ENCODE assay signal across 15 mouse cellular contexts in the genomic region with DNA sequence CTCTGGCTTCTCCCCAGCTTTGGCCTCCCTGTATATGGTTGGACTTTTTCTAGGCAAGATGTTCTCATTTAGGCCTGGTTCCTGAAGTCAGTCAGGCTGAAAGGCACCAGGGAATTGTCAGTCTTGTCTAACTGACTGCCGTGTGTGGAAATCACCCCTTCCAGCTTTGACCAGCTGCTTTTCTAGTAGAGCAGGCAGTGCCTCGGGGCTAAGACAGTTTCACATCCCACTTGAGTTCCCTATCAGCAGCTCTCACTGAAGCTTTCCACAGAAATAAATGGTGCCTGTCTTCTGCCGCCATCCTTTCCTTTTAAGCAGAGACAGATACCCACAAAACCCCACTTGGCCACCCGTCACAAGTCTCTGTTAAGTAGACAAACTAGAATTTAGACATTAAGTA.
DNase-seq lines count a peak whose midpoint lies in the region; ATAC-seq lines count a peak whose summit lies in the region.
"Had no signal": no experiment of that assay in that cellular context is flagged by ENCODE, and none has a peak within 500 bp of the region (broad histone marks: within the 10 kb centered on the region; RNA-seq: fewer than 3 reads in every experiment).

No protein-coding gene starts in this region.

- no peak overlapping the region for H3K4me2 ChIP-seq in hindbrain, embryonic 12.5 days (replicated peaks)
- H3K4me2 ChIP-seq in hindbrain, embryonic 11.5 days (replicated peaks; ENCODE audit: low read depth, low read length) = no peak overlapping the region
- H3K4me2 ChIP-seq in midbrain, embryonic 14.5 days (ENCODE audit: low read length) = no peak overlapping the region
- no peak overlapping the region for H3K4me2 ChIP-seq in midbrain, embryonic 11.5 days
- H3K4me2 ChIP-seq: forebrain, embryonic 15.5 days had no signal

- no peaks in the 10 kb centered on the region for H3K27me3 ChIP-seq in hindbrain, embryonic 12.5 days
- no peaks in the 10 kb centered on the region for H3K27me3 ChIP-seq in hindbrain, embryonic 11.5 days (ENCODE audit: control insufficient read depth, insufficient read depth, low read length)
- no peaks in the 10 kb centered on the region for H3K27me3 ChIP-seq in midbrain, embryonic 14.5 days (ENCODE audit: control insufficient read depth, insufficient read depth, low read length)
- no peaks in the 10 kb centered on the region for H3K27me3 ChIP-seq in midbrain, embryonic 11.5 days (ENCODE audit: control insufficient read depth, insufficient read depth, low read length)
- H3K27me3 ChIP-seq: forebrain, embryonic 15.5 days had no signal

- H3K36me3 ChIP-seq in hindbrain, embryonic 12.5 days = peaks cover 27% of the 10 kb centered on the region
- H3K36me3 ChIP-seq in hindbrain, embryonic 11.5 days (ENCODE audit: control insufficient read depth, insufficient read depth, low read length) = 0 out of 2 replicates have a peak, but pooled peaks cover 6% of the 10 kb centered on the region
- H3K36me3 ChIP-seq in midbrain, embryonic 14.5 days (ENCODE audit: control insufficient read depth, insufficient read depth, low read length) = peaks cover 29% of the 10 kb centered on the region
- peaks cover 6% of the 10 kb centered on the region; the same call in 1 of the 2 replicates for H3K36me3 ChIP-seq in midbrain, embryonic 11.5 days (ENCODE audit: control insufficient read depth, insufficient read depth, low read length)

- H3K27ac ChIP-seq in hindbrain, embryonic 12.5 days = peak overlapping the region; percentile 46; the same call in 1 of the 2 replicates
- no peak overlapping the region for H3K27ac ChIP-seq in hindbrain, embryonic 11.5 days (ENCODE audit: low read depth, low read length)
- H3K27ac ChIP-seq in midbrain, embryonic 14.5 days (replicated peaks; ENCODE audit: low read depth, low read length) = 0 out of 2 replicates have a peak overlapping the region, but pooled peaks have one; percentile 49
- H3K27ac ChIP-seq in midbrain, embryonic 11.5 days (ENCODE audit: low read depth, low read length) = no peak overlapping the region; the same call in 1 of the 2 replicates
- H3K27ac ChIP-seq: forebrain, embryonic 15.5 days; stomach, postnatal 0 days had no signal

- H3K4me1 ChIP-seq in hindbrain, embryonic 12.5 days = peaks cover 17% of the 10 kb centered on the region; the same call in 1 of the 2 replicates
- no peaks in the 10 kb centered on the region for H3K4me1 ChIP-seq in hindbrain, embryonic 11.5 days (replicated peaks; ENCODE audit: control insufficient read depth, insufficient read depth, low read length)
- 0 out of 2 replicates have a peak, but pooled peaks cover under 1% of the 10 kb centered on the region for H3K4me1 ChIP-seq in midbrain, embryonic 14.5 days (ENCODE audit: control insufficient read depth, insufficient read depth, low read length)
- no peaks in the 10 kb centered on the region for H3K4me1 ChIP-seq in midbrain, embryonic 11.5 days (ENCODE audit: control insufficient read depth, insufficient read depth, low read length)

- no peak overlapping the region for H3K4me3 ChIP-seq in hindbrain, embryonic 12.5 days
- no peak overlapping the region for H3K4me3 ChIP-seq in hindbrain, embryonic 11.5 days (ENCODE audit: low read depth, low read length)
- no peak overlapping the region for H3K4me3 ChIP-seq in midbrain, embryonic 14.5 days (replicated peaks; ENCODE audit: low read depth, low read length)
- H3K4me3 ChIP-seq in midbrain, embryonic 11.5 days (ENCODE audit: low read depth, low read length) = no peak overlapping the region
- H3K4me3 ChIP-seq: forebrain, embryonic 15.5 days had no signal

- H3K9ac ChIP-seq in hindbrain, embryonic 12.5 days = no peak overlapping the region
- no peak overlapping the region for H3K9ac ChIP-seq in hindbrain, embryonic 11.5 days (ENCODE audit: low read depth, low read length)
- no peak overlapping the region for H3K9ac ChIP-seq in midbrain, embryonic 14.5 days (replicated peaks; ENCODE audit: low read length)
- H3K9ac ChIP-seq in midbrain, embryonic 11.5 days (ENCODE audit: low read length) = no peak overlapping the region
- H3K9ac ChIP-seq: forebrain, embryonic 15.5 days had no signal

- H3K9me3 ChIP-seq in hindbrain, embryonic 12.5 days (replicated peaks) = no peaks in the 10 kb centered on the region
- no peaks in the 10 kb centered on the region for H3K9me3 ChIP-seq in hindbrain, embryonic 11.5 days (ENCODE audit: control insufficient read depth, low read length)
- H3K9me3 ChIP-seq in midbrain, embryonic 14.5 days (ENCODE audit: control insufficient read depth, low read length) = no peaks in the 10 kb centered on the region
- H3K9me3 ChIP-seq in midbrain, embryonic 11.5 days (ENCODE audit: control insufficient read depth, low read length) = no peaks in the 10 kb centered on the region
- H3K9me3 ChIP-seq: forebrain, embryonic 15.5 days; G1E had no signal

- 64% methylated on average over 4 of the region's 4 CpGs for WGBS in hindbrain, embryonic 12.5 days
- WGBS in hindbrain, embryonic 11.5 days = 71% methylated on average over 4 of the region's 4 CpGs
- WGBS in midbrain, embryonic 14.5 days = 59% methylated on average over 4 of the region's 4 CpGs
- WGBS in midbrain, embryonic 11.5 days = 81% methylated on average over 4 of the region's 4 CpGs

- no peak for ATAC-seq in hindbrain, embryonic 12.5 days (ENCODE audit: low FRiP score)
- ATAC-seq in hindbrain, embryonic 11.5 days (ENCODE audit: low FRiP score) = no peak
- ATAC-seq in midbrain, embryonic 14.5 days (ENCODE audit: low FRiP score, low TSS enrichment) = no peak
- ATAC-seq in midbrain, embryonic 11.5 days (ENCODE audit: low FRiP score) = no peak
- peak; percentile 61 for ATAC-seq in megakaryocyte progenitor cell, adult 5-6 weeks (replicated peaks; ENCODE audit: poor library complexity)
- ATAC-seq: forebrain, embryonic 15.5 days had no signal

- DNase-seq in hindbrain, embryonic 11.5 days (ENCODE audit: low spot score) = no peak
- peak; percentile 19 for DNase-seq in midbrain, embryonic 14.5 days
- no peak for DNase-seq in midbrain, embryonic 11.5 days (ENCODE audit: low spot score, missing footprints)
- DNase-seq in brain, adult 2 months (ENCODE audit: low read depth, low spot score) = peak; percentile 49
- no peak for DNase-seq in kidney, adult 8-10 months
- no peak for DNase-seq in adrenal gland, adult 2 months
- DNase-seq: adrenal gland, postnatal 36 days; heart, postnatal 10 days; kidney, adult 18-20 months; thymus, postnatal 4 days had no signal

Comparison
In these comparisons a context has a peak if more than half of its experiments do, and no peak if none do; other contexts are left out.
1. H3K27ac ChIP-seq: peak in hindbrain, embryonic 12.5 days (single experiment) and midbrain, embryonic 14.5 days (single experiment); none in hindbrain, embryonic 11.5 days (single experiment) and midbrain, embryonic 11.5 days (single experiment).
2. DNase-seq: peak in midbrain, embryonic 14.5 days (single experiment) and brain, adult 2 months (single experiment); none in hindbrain, embryonic 11.5 days (single experiment), midbrain, embryonic 11.5 days (single experiment), kidney, adult 8-10 months (0 of 2) and adrenal gland, adult 2 months (single experiment).